Comparison of ENCODE assay signal across 1 mouse cellular context in the genomic region with DNA sequence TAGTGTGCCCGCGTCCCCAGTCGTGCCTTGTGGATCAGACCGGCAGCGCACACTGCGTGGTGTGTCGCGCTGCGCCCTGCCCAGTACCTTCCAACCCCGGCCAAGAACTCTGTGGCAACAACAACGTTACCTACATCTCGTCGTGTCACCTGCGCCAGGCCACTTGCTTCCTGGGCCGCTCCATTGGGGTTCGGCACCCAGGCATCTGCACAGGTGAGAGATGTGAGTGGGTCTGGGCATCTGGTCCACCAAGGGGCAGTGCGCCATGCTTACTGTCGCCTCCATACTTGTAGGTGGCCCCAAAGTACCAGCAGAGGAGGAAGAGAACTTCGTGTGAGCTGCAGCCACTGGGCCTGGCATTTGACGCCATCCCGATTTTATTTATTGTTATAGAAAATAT.
TF ChIP-seq lines count a peak whose summit lies in the region.

No protein-coding gene starts in this region.

TF ChIP-seq in CH12.LX, 34 proteins besides CTCF, POLR2A, EP300 and RAD21:
- TF ChIP-seq JUN (IDR thresholded peaks at IDR 0.05; ENCODE audit: insufficient read depth, low read depth, low read length) (no peak), E2F4 (IDR thresholded peaks at IDR 0.05; ENCODE audit: insufficient replicate concordance, low read depth, low read length) (no peak), UBTF (IDR thresholded peaks at IDR 0.05; ENCODE audit: low read depth, low read length) (no peak), MYC (IDR thresholded peaks at IDR 0.05; ENCODE audit: low read depth, low read length) (no peak), MXI1 (IDR thresholded peaks at IDR 0.05; ENCODE audit: low read depth, low read length) (no peak)
TF ChIP-seq in CH12.LX: peak in this region for 0.
